In the genomic region with DNA sequence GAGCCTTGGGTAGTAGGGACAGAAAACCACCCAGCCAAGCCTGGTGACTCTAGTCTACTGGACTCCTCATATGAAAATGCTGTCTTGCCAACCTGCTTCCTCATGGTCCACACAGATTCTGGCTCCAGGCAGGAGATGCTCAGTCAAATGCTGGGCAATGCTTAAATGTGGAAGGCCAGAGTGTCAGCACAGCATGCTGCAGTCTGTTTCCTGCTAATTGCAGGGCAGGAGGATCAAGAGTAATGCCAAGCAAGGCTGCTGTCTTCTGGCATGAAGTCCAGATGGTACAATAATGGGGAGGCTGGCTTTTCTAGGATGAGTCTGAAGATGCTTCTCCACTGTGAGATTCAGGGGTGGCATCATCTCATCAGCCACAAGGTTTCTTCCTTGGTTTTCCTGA, we compare ENCODE assay signal across 25 mouse cellular contexts. TPM values are rescaled to one million over a fixed set of nuclear protein-coding genes. Genes with fewer than 3 reads are reported as not detected.
DNase-seq lines count a peak whose midpoint lies in the region; ATAC-seq and TF ChIP-seq lines count a peak whose summit lies in the region.
"Had no signal": no experiment of that assay in that cellular context is flagged by ENCODE, and none has a peak within 500 bp of the region (broad histone marks: within the 10 kb centered on the region; RNA-seq: fewer than 3 reads in every experiment).

No protein-coding gene starts in this region.

- H3K4me2 ChIP-seq in hindbrain, postnatal 0 days (ENCODE audit: low read depth, low read length) = no peak overlapping the region
- H3K4me2 ChIP-seq in hindbrain, embryonic 12.5 days (replicated peaks) = no peak overlapping the region
- H3K4me2 ChIP-seq in lung, postnatal 0 days (replicated peaks; ENCODE audit: low read depth, low read length) = no peak overlapping the region
- H3K4me2 ChIP-seq: forebrain, embryonic 15.5 days; limb, embryonic 13.5 days; liver, embryonic 15.5 days had no signal

- no peak overlapping the region for H3K4me3 ChIP-seq in heart, adult 2 months
- H3K4me3 ChIP-seq in hindbrain, postnatal 0 days (ENCODE audit: low read length) = no peak overlapping the region
- no peak overlapping the region for H3K4me3 ChIP-seq in hindbrain, embryonic 12.5 days
- no peak overlapping the region for H3K4me3 ChIP-seq in olfactory bulb, adult 2 months (ENCODE audit: insufficient read depth, low read depth, low read length)
- H3K4me3 ChIP-seq in lung, postnatal 0 days (ENCODE audit: low read depth, low read length) = no peak overlapping the region
- H3K4me3 ChIP-seq: erythroblast, embryonic 14.5 days; forebrain, embryonic 15.5 days; hindbrain, embryonic 10.5 days; limb, embryonic 13.5 days; liver, embryonic 15.5 days; megakaryocyte, embryonic 14.5 days had no signal

- DNase-seq in heart, adult 2 months = no peak
- no peak for DNase-seq in heart, postnatal 4 days
- DNase-seq in hindbrain, postnatal 0 days (ENCODE audit: low spot score) = peak; percentile 56
- peak; percentile 53 for DNase-seq in cerebellum, adult 8-10 months
- no peak for DNase-seq in layer of hippocampus, postnatal 10 days (ENCODE audit: low spot score in 2 of 2)
- no peak for DNase-seq in lung, postnatal 0 days (ENCODE audit: low spot score)
- DNase-seq: kidney, adult 8-10 months; kidney, postnatal 25 days; lung, postnatal 10 days; thymus, adult 2 months had no signal

- no peaks in the 10 kb centered on the region for H3K79me2 ChIP-seq in heart, adult 2 months (replicated peaks; ENCODE audit: control insufficient read depth, insufficient read depth, low read length)

- H3K9me3 ChIP-seq in hindbrain, postnatal 0 days (ENCODE audit: low read length) = no peaks in the 10 kb centered on the region
- H3K9me3 ChIP-seq in hindbrain, embryonic 12.5 days (replicated peaks) = no peaks in the 10 kb centered on the region
- H3K9me3 ChIP-seq in lung, postnatal 0 days (ENCODE audit: low read length) = no peaks in the 10 kb centered on the region
- H3K9me3 ChIP-seq: forebrain, embryonic 15.5 days; hindbrain, embryonic 10.5 days; limb, embryonic 13.5 days; liver, embryonic 15.5 days had no signal

- H3K36me3 ChIP-seq in heart, adult 2 months (ENCODE audit: control insufficient read depth, insufficient read depth, low read length) = no peaks in the 10 kb centered on the region; the same call in 1 of the 2 replicates
- no peaks in the 10 kb centered on the region for H3K36me3 ChIP-seq in hindbrain, postnatal 0 days (ENCODE audit: insufficient read depth, low read length)
- no peaks in the 10 kb centered on the region for H3K36me3 ChIP-seq in hindbrain, embryonic 12.5 days
- no peaks in the 10 kb centered on the region for H3K36me3 ChIP-seq in lung, postnatal 0 days (ENCODE audit: insufficient read depth, low read length)
- H3K36me3 ChIP-seq: forebrain, embryonic 15.5 days; hindbrain, embryonic 10.5 days; limb, embryonic 13.5 days; liver, embryonic 15.5 days had no signal

- peak; percentile 29; the same call in 1 of the 2 replicates for ATAC-seq in hindbrain, postnatal 0 days
- no peak for ATAC-seq in hindbrain, embryonic 12.5 days (ENCODE audit: low FRiP score)
- no peak for ATAC-seq in lung, postnatal 0 days
- ATAC-seq: forebrain, embryonic 15.5 days; inflammation-experienced regulatory T-cells, adult 6 months; midbrain, embryonic 16.5 days had no signal

- H3K9ac ChIP-seq in heart, adult 2 months (ENCODE audit: low read depth, low read length) = no peak overlapping the region
- H3K9ac ChIP-seq in hindbrain, postnatal 0 days (replicated peaks; ENCODE audit: low read length) = no peak overlapping the region
- no peak overlapping the region for H3K9ac ChIP-seq in hindbrain, embryonic 12.5 days
- H3K9ac ChIP-seq in lung, postnatal 0 days (replicated peaks; ENCODE audit: low read depth) = no peak overlapping the region
- H3K9ac ChIP-seq: forebrain, embryonic 15.5 days; limb, embryonic 13.5 days; liver, embryonic 15.5 days had no signal

- no peak for TF ChIP-seq EP300 in heart, adult 2 months (IDR thresholded peaks at IDR 0.05; ENCODE audit: insufficient read depth, low read depth, low read length)
- no peak for TF ChIP-seq EP300 in lung, postnatal 0 days (IDR thresholded peaks at IDR 0.05)

- peak overlapping the region; percentile 89 for H3K27ac ChIP-seq in heart, adult 2 months
- no peak overlapping the region for H3K27ac ChIP-seq in hindbrain, postnatal 0 days
- H3K27ac ChIP-seq in hindbrain, embryonic 12.5 days = no peak overlapping the region
- H3K27ac ChIP-seq in olfactory bulb, adult 2 months (ENCODE audit: insufficient read depth, low read depth, low read length) = peak overlapping the region; percentile 69
- no peak overlapping the region for H3K27ac ChIP-seq in lung, postnatal 0 days (ENCODE audit: low read length)
- H3K27ac ChIP-seq: forebrain, embryonic 15.5 days; hindbrain, embryonic 10.5 days; limb, embryonic 13.5 days; liver, embryonic 15.5 days had no signal

- intact Hi-C loops in heart, adult 2 months (cut with DNase I) = no loop called here

- no peak for TF ChIP-seq POLR2A in heart, adult 2 months (IDR thresholded peaks at IDR 0.05; ENCODE audit: insufficient read depth, low read depth, low read length)
- TF ChIP-seq POLR2A in olfactory bulb, adult 2 months (IDR thresholded peaks at IDR 0.05; ENCODE audit: insufficient read depth, low read depth, low read length) = no peak

- H3K4me1 ChIP-seq in heart, adult 2 months (ENCODE audit: control insufficient read depth, insufficient read depth, low read length) = peaks cover 7% of the 10 kb centered on the region; the same call in 1 of the 2 replicates
- peaks cover 7% of the 10 kb centered on the region; the same call in 1 of the 2 replicates for H3K4me1 ChIP-seq in hindbrain, postnatal 0 days (ENCODE audit: insufficient read depth, low read length)
- no peaks in the 10 kb centered on the region for H3K4me1 ChIP-seq in hindbrain, embryonic 12.5 days
- H3K4me1 ChIP-seq in olfactory bulb, adult 2 months (ENCODE audit: control insufficient read depth, insufficient read depth, low read length) = peaks cover 8% of the 10 kb centered on the region
- H3K4me1 ChIP-seq in lung, postnatal 0 days (ENCODE audit: insufficient read depth, low read depth, low read length) = no peaks in the 10 kb centered on the region
- H3K4me1 ChIP-seq: forebrain, embryonic 15.5 days; hindbrain, embryonic 10.5 days; limb, embryonic 13.5 days; liver, embryonic 15.5 days had no signal

- no peak for TF ChIP-seq CTCF in heart, adult 2 months (IDR thresholded peaks at IDR 0.05)
- no peak for TF ChIP-seq CTCF in hindbrain, postnatal 0 days (IDR thresholded peaks at IDR 0.05; ENCODE audit: low read depth)
- no peak for TF ChIP-seq CTCF in olfactory bulb, adult 2 months (IDR thresholded peaks at IDR 0.05; ENCODE audit: insufficient read depth, low read depth, low read length)
- no peak for TF ChIP-seq CTCF in lung, postnatal 0 days (IDR thresholded peaks at IDR 0.05)

- H3K27me3 ChIP-seq in heart, adult 2 months (ENCODE audit: control insufficient read depth, insufficient read depth, low read length) = no peaks in the 10 kb centered on the region
- no peaks in the 10 kb centered on the region for H3K27me3 ChIP-seq in hindbrain, postnatal 0 days (ENCODE audit: insufficient read depth, low read length)
- no peaks in the 10 kb centered on the region for H3K27me3 ChIP-seq in hindbrain, embryonic 12.5 days
- H3K27me3 ChIP-seq in lung, postnatal 0 days (replicated peaks; ENCODE audit: insufficient read depth, low read length) = no peaks in the 10 kb centered on the region
- H3K27me3 ChIP-seq: forebrain, embryonic 15.5 days; liver, embryonic 15.5 days had no signal

RNA-seq across cellular contexts. Expression of a gene that starts 32.3 kb away (rescaled TPM):
- under 1 TPM; 0.26 to 0.45 TPM for total RNA-seq in heart, adult 2 months (2021)
- polyA plus RNA-seq in heart, adult 2 months (2012; rRNA removed) = 0.02 and 0.15 TPM in 2 replicates
- total RNA-seq in heart, postnatal 4 days (2021) = 1 to 10 TPM; 1.4 to 1.6 TPM
- not detected in 2 replicates for total RNA-seq in hindbrain, postnatal 0 days (2014; rRNA removed)
- not detected in 2 replicates for polyA plus RNA-seq in hindbrain, postnatal 0 days (2015; fragmentation: Nextera tagmentation; extraction: Ambion mirVana)
- not detected in 2 replicates for polyA plus RNA-seq in hindbrain, embryonic 12.5 days (2016; fragmentation: Nextera tagmentation; extraction: Ambion mirVana)
- polyA plus RNA-seq in olfactory bulb, adult 2 months (2012; ENCODE audit: insufficient read depth, insufficient read length, low replicate concordance, missing spikeins) = not detected in 2 replicates
- under 1 TPM in 1 of 2 experiments, not detected in 1; 0.09 TPM for total RNA-seq in layer of hippocampus, postnatal 10 days (2021)
- not detected in 2 replicates for polyA plus RNA-seq in lung, postnatal 0 days (2015; fragmentation: Nextera tagmentation; extraction: Ambion mirVana)
- total RNA-seq: adrenal gland, adult 2 months; common myeloid progenitor, adult 5-6 weeks; MEL had no signal
- polyA plus RNA-seq: adrenal gland, adult 2 months; brain, embryonic 14.5 days; embryonic facial prominence, embryonic 11.5 days; erythroblast, embryonic 14.5 days; forebrain, embryonic 15.5 days; hindbrain, embryonic 10.5 days; inflammation-experienced regulatory T-cells, adult 6 months; limb, embryonic 13.5 days; liver, embryonic 15.5 days; midbrain, embryonic 16.5 days; thymus, adult 2 months had no signal

RNA-seq across cellular contexts. Expression of a gene that starts 47.4 kb away (rescaled TPM):
- 1 to 10 TPM; 5.4 to 5.5 TPM for total RNA-seq in heart, adult 2 months (2021)
- 5.3 and 5.9 TPM in 2 replicates for polyA plus RNA-seq in heart, adult 2 months (2012; rRNA removed)
- 1 to 10 TPM; 2.0 to 2.6 TPM for total RNA-seq in heart, postnatal 4 days (2021)
- 1.0 and 6.3 TPM in 2 replicates for total RNA-seq in hindbrain, postnatal 0 days (2014; rRNA removed)
- 0.88 and 1.2 TPM in 2 replicates for polyA plus RNA-seq in hindbrain, postnatal 0 days (2015; fragmentation: Nextera tagmentation; extraction: Ambion mirVana)
- polyA plus RNA-seq in hindbrain, embryonic 12.5 days (2016; fragmentation: Nextera tagmentation; extraction: Ambion mirVana) = 0.07 and 0.19 TPM in 2 replicates
- not detected in 2 replicates for polyA plus RNA-seq in olfactory bulb, adult 2 months (2012; ENCODE audit: insufficient read depth, insufficient read length, low replicate concordance, missing spikeins)
- 1 to 10 TPM; 1.6 to 2.4 TPM for total RNA-seq in layer of hippocampus, postnatal 10 days (2021)
- polyA plus RNA-seq in lung, postnatal 0 days (2015; fragmentation: Nextera tagmentation; extraction: Ambion mirVana) = 6.3 and 9.1 TPM in 2 replicates
- total RNA-seq: common myeloid progenitor, adult 5-6 weeks; MEL had no signal
- polyA plus RNA-seq: adrenal gland, adult 2 months; embryonic facial prominence, embryonic 11.5 days; erythroblast, embryonic 14.5 days; inflammation-experienced regulatory T-cells, adult 6 months; liver, embryonic 15.5 days had no signal

RNA-seq across cellular contexts. Expression of a gene that starts 47.8 kb away (rescaled TPM):
- 100 to 1,000 TPM; 220 to 268 TPM for total RNA-seq in heart, adult 2 months (2021)
- polyA plus RNA-seq in heart, adult 2 months (2012; rRNA removed) = 121 and 213 TPM in 2 replicates
- total RNA-seq in heart, postnatal 4 days (2021) = 100 to 1,000 TPM; 173 TPM
- total RNA-seq in hindbrain, postnatal 0 days (2014; rRNA removed) = 10.1 and 12.5 TPM in 2 replicates
- 15.8 and 18.9 TPM in 2 replicates for polyA plus RNA-seq in hindbrain, postnatal 0 days (2015; fragmentation: Nextera tagmentation; extraction: Ambion mirVana)
- polyA plus RNA-seq in hindbrain, embryonic 12.5 days (2016; fragmentation: Nextera tagmentation; extraction: Ambion mirVana) = 7.5 and 9.2 TPM in 2 replicates
- polyA plus RNA-seq in olfactory bulb, adult 2 months (2012; ENCODE audit: insufficient read depth, insufficient read length, low replicate concordance, missing spikeins) = 371 TPM in 1 of 2 replicates, not detected in the other
- total RNA-seq in layer of hippocampus, postnatal 10 days (2021) = 10 to 100 TPM; 61.5 to 64.4 TPM
- polyA plus RNA-seq in lung, postnatal 0 days (2015; fragmentation: Nextera tagmentation; extraction: Ambion mirVana) = 25.8 and 30.3 TPM in 2 replicates
- total RNA-seq: common myeloid progenitor, adult 5-6 weeks; MEL had no signal
- polyA plus RNA-seq: erythroblast, embryonic 14.5 days had no signal

Comparison
In these comparisons a context has a peak if more than half of its experiments do, and no peak if none do; other contexts are left out.
1. DNase-seq: peak in hindbrain, postnatal 0 days (single experiment) and cerebellum, adult 8-10 months (single experiment); none in heart, adult 2 months (0 of 2), heart, postnatal 4 days (single experiment), layer of hippocampus, postnatal 10 days (0 of 2) and lung, postnatal 0 days (single experiment).
2. H3K27ac ChIP-seq: peak in heart, adult 2 months (single experiment) and olfactory bulb, adult 2 months (single experiment); none in hindbrain, postnatal 0 days (single experiment), hindbrain, embryonic 12.5 days (single experiment) and lung, postnatal 0 days (single experiment).